Mouse (Mus musculus) kidney, adult 2 months (tissue): ENCODE measurements around the gene Fut2.

Experiments
- CTCF ChIP-seq: fragments of 200-500 bp; conservative IDR thresholded peaks from 2 replicates; pipeline ENCODE4 v1.5.1; 2011; ENCODE audit warnings: low read depth, mild to moderate bottlenecking, control low read depth, low read length, moderate library complexity, mixed read lengths; ENCODE audit not compliant: insufficient read depth, insufficient read length
- POLR2A ChIP-seq: fragments of 200-500 bp; IDR thresholded peaks from one replicate; pipeline ENCODE4 v1.6.1; 2011; ENCODE audit warnings: low read depth, low read length, control low read depth

- TF ChIP-seq CTCF (no peak), POLR2A (no peak)
These were observed 40.7 kb downstream of the Fut2 start for GRCm38 (mm10) chr7:45625481-45625880.
